Mouse (Mus musculus): ENCODE results near the gene Gm3298. TPM values are rescaled to one million over a fixed set of nuclear protein-coding genes. Genes with fewer than 3 reads are reported as not detected.
"Not testable (repeated sequence)": the region's sequence is repeated elsewhere in the genome, so short reads cannot be mapped to it uniquely, and the experiment has no call there.

The Gm3298 gene
- polyA plus RNA-seq (2012; ENCODE audit: insufficient read depth, low replicate concordance): not detected in 2 replicates

DNA sequence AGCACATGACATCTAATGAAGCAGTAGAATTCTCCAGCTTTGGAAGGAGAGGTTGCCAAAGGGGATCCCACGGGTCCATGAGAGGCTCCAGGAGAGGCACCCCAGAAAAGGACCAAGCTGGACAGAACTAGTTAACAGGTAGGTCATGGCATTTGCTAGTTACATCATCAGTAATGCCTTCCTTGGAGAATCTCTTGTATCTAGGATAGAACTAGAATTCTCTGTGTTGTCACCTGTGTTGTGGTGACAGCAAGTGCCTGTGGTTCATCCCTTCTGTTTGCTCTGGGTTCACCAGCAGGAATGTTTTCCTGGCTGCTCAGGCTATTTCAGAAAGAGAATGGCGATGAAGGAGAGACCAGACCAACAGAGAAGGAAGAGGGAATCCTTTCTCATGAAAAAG is at the start of gene Gm3298:
Gene Gm3298, plus strand, starts transcription at position 301 of the 400 bp plus-strand sequence.
- H3K27me3 ChIP-seq (replicated peaks); H3K4me3 ChIP-seq (replicated peaks); H3K4me1 ChIP-seq; H3K36me3 ChIP-seq (replicated peaks; ENCODE audit: low read length); H3K9me3 ChIP-seq: not testable (repeated sequence)

DNA sequence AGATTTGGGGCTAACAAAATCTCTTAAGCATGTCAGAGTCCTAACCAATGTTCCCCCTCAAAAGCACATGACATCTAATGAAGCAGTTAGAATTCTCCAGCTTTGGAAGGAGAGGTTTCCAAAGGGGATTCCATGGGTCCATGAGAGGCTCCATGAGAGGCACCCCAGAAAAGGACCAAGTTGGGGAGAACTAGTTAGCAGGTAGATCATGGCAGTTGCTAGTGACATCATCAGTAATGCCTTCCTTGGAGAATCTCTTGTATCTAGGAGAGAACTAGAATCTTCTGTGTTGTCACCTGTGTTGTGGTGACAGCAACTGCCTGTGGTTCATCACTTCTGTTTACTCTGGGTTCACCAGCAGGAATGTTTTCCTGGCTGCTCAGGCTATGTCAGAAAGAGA is 32.1 kb upstream of the Gm3298 start, which contains the start of gene Gm8297:
Gene Gm8297, plus strand, starts transcription at position 301 of the 400 bp plus-strand sequence.
- not testable (repeated sequence) for H3K4me3 ChIP-seq (replicated peaks); H3K27me3 ChIP-seq (replicated peaks); H3K36me3 ChIP-seq (replicated peaks; ENCODE audit: low read length); H3K9me3 ChIP-seq; H3K4me1 ChIP-seq

DNA sequence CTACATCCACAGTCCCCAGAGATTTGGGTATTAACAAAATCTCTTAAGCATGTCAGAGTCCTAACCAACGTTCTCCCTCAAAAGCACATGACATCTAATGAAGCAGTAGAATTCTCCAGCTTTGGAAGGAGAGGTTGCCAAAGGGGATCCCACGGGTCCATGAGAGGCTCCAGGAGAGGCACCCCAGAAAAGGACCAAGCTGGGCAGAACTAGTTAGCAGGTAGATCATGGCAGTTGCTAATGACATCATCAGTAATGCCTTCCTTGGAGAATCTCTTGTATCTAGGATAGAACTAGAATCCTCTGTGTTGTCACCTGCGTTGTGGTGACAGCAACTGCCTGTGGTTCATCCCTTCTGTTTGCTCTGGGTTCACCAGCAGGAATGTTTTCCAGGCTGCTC is 34.6 kb downstream of the Gm3298 start, which contains the start of gene 4930555G01Rik:
Gene 4930555G01Rik, plus strand, starts transcription at position 301 of the 400 bp plus-strand sequence.
- H3K4me3 ChIP-seq (replicated peaks); H3K27me3 ChIP-seq (replicated peaks); H3K9me3 ChIP-seq; H3K36me3 ChIP-seq (replicated peaks; ENCODE audit: low read length); H3K4me1 ChIP-seq: not testable (repeated sequence)

Other genes starting within 250 kb of the Gm3298 start
- not detected in 2 replicates for gene Gm9602, start 239.6 kb upstream of the Gm3298 start, polyA plus RNA-seq (2012; ENCODE audit: insufficient read depth, low replicate concordance)
- gene Gm3269, start 177.8 kb upstream of the Gm3298 start, polyA plus RNA-seq (2012; ENCODE audit: insufficient read depth, low replicate concordance): 0.08 TPM in 1 of 2 replicates, not detected in the other
- not detected in 2 replicates for gene Gm3264, start 160.3 kb upstream of the Gm3298 start, polyA plus RNA-seq (2012; ENCODE audit: insufficient read depth, low replicate concordance)
- gene Gm3278, start 123.5 kb upstream of the Gm3298 start, polyA plus RNA-seq (2012; ENCODE audit: insufficient read depth, low replicate concordance): not detected in 2 replicates
- gene Gm8297, start 32.0 kb upstream of the Gm3298 start, polyA plus RNA-seq (2012; ENCODE audit: insufficient read depth, low replicate concordance): not detected in 2 replicates
- gene 4930555G01Rik, start 34.7 kb downstream of the Gm3298 start, polyA plus RNA-seq (2012; ENCODE audit: insufficient read depth, low replicate concordance): not detected in 2 replicates
- gene Gm8281, start 55.1 kb downstream of the Gm3298 start, polyA plus RNA-seq (2012; ENCODE audit: insufficient read depth, low replicate concordance): not detected in 2 replicates
- not detected in 2 replicates for gene Gm8279, start 115.6 kb downstream of the Gm3298 start, polyA plus RNA-seq (2012; ENCODE audit: insufficient read depth, low replicate concordance)
- not detected in 2 replicates for gene Gm3317, start 148.6 kb downstream of the Gm3298 start, polyA plus RNA-seq (2012; ENCODE audit: insufficient read depth, low replicate concordance)
- gene Gm8271, start 169.9 kb downstream of the Gm3298 start, polyA plus RNA-seq (2012; ENCODE audit: insufficient read depth, low replicate concordance): not detected in 2 replicates
- gene Gm3526, start 244.7 kb downstream of the Gm3298 start, polyA plus RNA-seq (2012; ENCODE audit: insufficient read depth, low replicate concordance): not detected in 2 replicates

Measured in megakaryocyte, embryonic 14.5 days (primary cell).